Mouse (Mus musculus): ENCODE data around the gene Mtr.

- TF ChIP-seq CTCF (IDR thresholded peaks at IDR 0.05; ENCODE audit: borderline replicate concordance, insufficient read depth, low read depth, low read length) (no peak), POLR2A (IDR thresholded peaks at IDR 0.05; ENCODE audit: borderline replicate concordance, insufficient read depth, low read length) (no peak)
These were observed 61.9 kb downstream of the Mtr start for GRCm38 (mm10) chr13:12196012-12196411.
